Mouse (Mus musculus) embryo, embryonic 10.5 days (tissue): ENCODE results near the gene Col24a1.

Experiments
- DNase-seq: peaks from one replicate; pipeline ENCODE4 v3.0.0-alpha.2; 2015; ENCODE audit warnings: low spot score

The Col24a1 gene

DNA sequence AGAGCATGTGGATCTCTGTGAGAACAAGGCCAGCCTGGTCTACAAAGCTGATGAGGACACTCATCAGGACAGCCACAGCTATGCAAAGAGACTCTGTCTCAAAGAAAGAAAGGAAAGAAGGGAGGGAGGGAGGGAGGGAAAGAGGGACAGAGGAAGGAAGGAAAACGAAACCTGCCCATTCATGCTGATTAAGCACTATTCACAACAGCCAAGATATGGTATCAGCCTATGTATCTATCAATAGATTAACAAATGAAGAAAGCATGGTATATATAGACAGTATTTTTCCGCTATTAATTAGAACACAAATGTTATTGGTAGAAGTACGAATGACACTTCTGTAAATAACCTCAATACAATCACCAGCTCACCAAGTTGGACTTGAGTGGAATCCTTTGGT is 282.2 kb downstream of the Col24a1 start:
- no peak for DNase-seq

DNA sequence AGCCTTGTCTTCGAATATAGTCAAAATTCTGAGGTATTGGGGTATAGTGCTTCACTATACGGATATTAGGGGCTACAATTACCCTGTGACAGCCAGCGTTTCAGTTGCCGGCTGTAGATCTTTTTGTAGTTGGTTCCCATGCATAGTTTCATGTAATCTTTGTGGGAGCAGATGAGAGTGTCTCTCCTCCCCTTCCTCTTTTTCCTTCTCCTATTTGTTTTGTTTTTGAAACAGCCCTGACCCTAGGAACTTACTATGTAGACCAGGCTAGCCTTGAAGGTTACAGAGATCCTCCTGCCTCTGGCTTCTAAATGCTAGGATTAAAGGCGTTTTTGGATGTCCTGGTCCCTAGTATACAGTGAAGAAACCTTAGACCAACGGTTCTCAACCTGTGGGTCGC is 283.1 kb downstream of the Col24a1 start:
- DNase-seq, result peak; percentile 1

DNA sequence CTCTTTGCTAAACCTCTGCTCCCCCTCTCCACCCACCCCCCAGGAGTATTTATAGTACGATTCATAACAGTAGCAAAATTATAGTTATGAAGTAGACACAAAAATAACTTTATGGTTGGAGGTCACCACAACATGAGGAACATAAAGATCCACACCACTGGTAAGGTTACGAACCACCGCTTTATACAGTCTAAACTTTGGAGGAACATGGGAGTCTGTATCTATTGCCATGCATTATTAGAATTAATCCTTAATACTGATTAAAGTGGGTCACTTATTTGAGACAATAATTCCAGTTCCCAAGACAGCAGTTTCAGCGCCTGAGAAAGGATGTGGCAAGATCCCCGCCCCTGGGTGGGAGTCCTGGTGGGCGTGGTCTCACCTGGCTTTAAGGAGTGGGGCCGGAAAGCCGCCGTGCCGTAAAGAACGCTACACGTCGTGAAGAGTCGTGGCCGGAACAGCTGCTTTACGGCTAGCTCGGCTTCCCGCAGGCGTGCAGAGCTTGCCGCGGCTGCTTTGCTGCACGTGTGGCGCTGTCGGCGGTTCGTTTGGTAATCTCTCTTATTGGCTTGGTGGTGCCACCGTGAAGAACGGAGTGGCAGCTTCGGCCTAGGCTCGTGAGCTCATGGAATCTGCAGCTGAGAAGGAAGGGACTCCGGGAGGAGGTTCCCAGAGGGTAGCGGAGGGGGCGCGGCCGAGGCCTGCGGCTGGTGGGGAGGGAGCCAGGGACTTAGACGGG is 283.6 kb downstream of the Col24a1 start, which contains the start of gene Znhit6:
TSS of gene Znhit6 (plus strand) at position 463 of the 739 bp plus-strand sequence.
- peak; percentile 97 for DNase-seq

DNA sequence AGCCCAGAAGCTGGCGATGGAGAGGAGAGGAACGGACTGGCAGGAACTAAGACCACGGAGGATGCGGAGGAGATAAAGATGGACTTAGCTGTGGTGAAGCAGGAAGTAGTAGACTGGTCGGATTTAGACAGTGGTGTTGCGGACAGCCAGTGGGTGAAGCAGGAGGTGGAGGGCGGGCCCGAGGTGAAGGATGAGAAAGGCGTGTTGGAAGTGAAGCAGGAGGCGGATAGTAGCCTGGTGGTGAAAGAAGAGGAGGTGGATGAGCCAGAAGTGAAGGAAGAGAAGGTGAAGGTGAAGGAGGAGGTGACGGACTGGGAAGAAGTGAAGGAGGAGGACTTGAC is 284.2 kb downstream of the Col24a1 start:
- DNase-seq, result no peak

DNA sequence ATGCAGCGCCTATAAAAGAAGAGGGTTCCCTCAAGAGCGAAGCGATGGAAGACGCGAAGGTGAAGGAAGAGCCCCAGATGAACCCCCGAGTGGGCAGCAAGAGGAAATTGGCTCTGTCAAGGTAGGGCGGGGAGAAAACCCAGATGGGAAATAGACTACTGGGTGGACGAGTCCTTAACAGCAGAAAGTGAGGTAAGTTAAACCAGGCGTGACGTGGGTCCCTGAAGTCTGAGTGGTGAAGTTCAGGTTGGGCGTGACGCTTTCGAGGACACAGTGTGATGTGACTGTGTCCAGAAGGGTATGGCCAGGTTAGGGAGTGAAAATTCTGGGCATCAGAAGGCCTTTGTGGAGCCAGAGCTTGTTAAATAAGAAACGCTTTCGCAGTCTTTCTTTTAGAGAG is 284.6 kb downstream of the Col24a1 start:
- no peak for DNase-seq

DNA sequence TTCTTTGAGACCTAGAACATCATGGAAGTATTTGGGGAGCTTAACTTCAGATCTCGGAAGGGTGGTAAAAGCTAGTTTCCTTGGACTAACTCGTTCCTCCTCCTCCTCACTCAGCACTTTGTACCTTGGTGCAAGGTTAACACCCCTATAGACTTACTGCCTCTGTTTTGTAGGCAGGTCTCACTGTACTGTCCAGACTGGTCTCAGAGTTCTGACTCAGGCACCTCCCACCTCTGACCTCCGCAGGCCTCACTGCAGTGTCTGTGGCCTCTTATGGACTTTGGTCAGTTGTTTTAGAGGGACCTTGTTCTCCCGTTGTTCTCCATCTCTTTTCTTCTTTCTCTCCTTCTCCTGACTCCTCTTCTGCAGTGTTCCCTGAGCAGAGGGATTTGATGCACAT is 290.8 kb downstream of the Col24a1 start:
- no peak for DNase-seq

DNA sequence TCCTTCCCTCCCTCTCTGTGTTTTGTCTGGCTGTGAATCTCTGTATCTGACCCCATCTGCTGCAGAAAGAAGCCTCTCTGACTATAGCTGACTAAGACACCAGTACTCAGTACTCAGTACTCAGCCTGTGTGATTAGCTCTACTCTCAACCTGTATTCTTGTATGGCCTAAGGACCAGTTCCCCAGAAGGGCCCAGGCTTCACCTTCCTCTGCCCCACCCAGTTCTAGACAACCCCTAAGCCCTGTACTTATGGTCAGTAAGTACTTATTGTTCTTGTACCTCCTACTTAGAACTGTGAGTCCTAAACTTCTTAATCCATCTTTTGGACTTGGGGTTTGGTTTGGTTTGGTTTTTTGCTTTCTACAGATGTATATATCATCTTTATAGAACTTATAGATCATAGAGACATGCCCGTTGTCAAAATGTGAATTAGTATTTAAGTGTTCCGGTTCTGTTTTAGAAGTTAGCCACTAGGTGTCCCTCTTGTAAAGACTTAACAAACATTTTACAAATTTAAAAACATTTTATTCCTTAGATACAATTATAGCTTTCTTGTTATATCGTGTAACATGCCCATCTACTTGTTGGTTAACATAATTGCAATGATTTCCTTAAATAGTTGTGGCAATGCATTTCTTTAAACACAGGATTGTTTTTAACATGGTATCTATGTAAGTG is 291.4 kb downstream of the Col24a1 start:
- peak; percentile 27 for DNase-seq

DNA sequence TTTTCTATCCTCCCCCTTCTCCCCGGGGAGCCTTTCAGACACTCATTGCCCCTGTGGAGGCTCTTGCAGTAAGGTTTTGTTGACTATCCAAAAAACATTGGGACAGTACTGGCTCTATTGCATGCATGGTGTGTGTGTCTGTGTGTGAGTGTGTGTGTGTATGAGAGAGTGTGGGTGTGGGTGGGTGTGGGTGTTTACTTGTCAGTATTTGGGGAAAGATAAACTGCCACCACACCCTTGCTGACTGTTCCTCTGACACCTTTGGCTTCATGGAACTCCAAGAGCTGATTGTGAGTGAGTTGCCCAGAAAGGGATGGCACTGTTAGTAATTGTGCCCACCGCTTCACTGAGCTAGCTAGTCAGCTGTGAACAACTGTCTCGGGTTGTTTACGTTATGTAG is 298.3 kb downstream of the Col24a1 start:
- no peak for DNase-seq

DNA sequence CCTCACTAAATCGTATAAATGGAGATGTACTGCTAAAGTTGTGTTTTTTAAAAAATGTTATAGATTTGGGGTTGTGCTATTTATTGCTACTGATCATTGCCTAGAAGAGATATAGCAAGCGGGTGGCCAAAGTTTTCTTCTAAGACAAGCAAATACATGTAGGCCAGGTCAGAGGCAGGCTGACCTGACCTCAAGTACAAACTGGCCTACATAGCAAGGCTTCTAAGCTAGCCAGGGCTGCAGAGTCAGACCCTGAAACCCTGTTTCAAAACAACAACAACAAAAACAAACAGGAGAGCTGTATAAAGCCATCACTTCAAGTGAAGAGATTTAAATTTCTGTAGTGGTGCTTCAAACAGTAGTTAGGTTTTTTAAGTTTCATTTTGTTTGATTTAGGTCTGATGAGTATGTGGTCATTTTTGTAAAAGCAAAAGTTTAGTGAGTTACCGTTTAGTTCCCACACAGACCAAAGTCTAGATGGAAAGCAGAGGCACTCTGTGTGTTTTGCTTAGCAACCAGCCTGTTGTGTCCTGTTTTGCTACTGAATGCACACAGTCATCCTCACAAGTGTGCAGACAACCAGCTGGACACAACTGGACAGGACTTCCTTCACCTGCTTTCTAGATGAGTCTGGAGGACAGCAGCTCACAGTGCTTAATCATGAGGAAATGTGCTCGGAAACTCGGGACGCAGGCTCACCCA is 299.7 kb downstream of the Col24a1 start:
- no peak for DNase-seq

DNA sequence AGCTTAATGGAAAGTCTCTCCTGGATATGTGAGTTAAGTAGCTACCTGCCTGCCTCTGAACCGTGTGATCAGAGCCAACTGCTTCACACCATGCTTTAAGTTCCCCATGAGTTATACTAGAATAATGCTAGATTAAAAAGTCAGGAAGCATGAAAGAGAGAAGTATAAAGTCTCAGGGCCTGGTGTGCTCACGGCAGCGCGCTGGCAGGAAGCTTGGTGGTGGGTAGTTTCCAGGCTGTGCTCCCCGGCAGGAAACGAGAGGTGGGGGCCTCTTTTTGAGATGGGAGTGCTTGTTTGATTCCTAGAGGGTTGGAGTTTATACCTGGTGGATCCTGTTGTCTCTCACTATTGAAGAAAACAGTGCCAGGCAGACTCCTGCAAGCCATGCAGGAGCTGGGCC is 303.1 kb downstream of the Col24a1 start:
- DNase-seq, result no peak

DNA sequence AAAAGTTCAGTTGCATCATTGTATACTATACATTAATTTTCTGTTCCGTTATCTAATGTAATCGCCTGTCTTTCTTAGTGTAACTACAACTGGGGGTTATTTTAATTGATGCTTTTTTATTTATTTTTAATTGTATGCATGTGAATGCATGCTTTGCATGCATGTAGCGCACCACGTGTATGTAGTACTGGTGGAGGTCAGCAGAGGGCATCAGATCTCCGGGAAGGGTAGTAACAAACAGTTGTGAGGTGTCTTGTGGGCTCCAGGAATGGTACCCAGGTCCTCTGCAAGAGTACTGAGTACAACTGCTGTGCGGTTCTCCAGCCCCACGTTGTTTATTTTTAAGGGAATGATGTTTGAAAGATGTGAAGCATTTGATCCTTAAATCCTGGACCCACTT is 306.8 kb downstream of the Col24a1 start:
- DNase-seq, result no peak

DNA sequence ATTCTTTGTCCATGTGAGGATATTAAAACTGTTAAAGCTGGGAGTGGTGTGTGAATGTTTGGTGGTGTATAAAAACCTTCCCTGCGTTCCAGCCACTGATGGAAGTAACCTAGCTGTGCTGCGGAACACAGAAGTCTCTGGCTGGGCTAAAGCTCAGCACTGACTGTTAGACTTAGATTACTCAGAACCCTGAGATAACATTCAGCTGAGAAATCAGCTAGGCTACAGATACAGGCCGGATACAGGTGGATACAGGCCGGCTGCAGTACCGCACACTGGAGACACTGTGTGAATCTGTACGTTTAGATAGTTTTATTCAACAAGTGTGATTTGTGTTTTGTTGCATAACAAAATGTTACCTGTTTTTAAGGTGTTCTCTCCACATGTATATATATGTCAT is 308.5 kb downstream of the Col24a1 start:
- DNase-seq, result no peak

DNA sequence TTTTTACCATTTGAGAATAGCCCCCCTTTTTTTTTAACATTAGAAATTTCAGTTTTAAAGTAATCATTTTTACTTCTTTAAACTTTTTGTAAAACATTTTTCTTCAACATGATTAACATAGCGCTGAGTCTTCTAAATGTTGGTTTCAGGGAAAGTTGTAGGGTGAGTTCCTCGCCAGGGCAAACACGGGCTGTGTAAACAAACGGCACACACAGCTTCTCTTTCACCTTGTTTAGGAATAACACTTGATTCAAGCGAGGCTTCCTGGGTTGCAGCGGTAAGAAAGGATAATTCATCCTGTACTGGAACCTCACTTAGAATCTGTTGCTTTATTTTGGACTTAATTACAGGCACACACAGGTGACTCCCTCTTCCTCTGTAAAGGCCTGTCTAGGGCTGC is 309.1 kb downstream of the Col24a1 start:
- peak; percentile 14 for DNase-seq
